Mouse (Mus musculus): ENCODE data around the gene Grifin.

Gene Grifin

DNA sequence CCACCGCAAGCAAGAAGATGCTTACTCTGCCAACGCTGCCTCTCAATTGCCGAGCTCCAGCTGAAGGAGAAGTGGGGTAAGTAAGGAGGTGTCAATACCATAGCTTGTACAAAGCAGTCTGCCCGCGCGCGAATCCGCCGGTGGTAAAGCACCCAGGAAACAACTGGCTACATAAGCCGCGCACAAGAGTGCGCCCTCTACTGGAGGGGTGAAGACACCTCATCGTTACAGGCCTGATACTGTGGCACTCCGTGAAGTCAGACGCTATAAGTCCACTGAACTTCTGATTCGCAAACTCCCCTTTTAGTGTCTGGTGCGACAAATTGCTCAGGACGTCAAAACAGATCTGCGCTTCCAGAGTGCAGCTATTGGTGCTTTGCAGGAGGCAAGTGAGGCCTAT lies 18.5 kb downstream of the Grifin start:
- no peak for DNase-seq

DNA sequence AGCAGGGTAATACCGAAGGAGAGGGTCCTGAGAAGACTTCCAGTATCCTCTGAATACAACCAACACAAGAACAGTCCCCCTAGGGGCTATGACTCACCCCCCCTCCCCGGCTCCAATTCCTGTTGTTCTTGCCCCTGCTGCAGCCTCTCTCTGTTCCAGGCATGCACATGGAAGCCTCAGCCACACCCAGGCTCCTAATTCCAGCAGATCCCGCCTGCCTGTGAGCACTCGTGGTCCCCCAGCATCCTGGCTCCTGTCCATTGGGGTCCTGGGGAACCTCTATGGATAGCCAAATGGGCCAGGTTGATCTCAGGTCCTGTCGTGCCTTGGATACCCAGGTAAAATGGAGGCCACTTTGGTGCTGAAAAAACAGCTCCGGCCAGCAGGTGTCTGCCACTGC lies 19.2 kb downstream of the Grifin start:
- no peak for DNase-seq

DNA sequence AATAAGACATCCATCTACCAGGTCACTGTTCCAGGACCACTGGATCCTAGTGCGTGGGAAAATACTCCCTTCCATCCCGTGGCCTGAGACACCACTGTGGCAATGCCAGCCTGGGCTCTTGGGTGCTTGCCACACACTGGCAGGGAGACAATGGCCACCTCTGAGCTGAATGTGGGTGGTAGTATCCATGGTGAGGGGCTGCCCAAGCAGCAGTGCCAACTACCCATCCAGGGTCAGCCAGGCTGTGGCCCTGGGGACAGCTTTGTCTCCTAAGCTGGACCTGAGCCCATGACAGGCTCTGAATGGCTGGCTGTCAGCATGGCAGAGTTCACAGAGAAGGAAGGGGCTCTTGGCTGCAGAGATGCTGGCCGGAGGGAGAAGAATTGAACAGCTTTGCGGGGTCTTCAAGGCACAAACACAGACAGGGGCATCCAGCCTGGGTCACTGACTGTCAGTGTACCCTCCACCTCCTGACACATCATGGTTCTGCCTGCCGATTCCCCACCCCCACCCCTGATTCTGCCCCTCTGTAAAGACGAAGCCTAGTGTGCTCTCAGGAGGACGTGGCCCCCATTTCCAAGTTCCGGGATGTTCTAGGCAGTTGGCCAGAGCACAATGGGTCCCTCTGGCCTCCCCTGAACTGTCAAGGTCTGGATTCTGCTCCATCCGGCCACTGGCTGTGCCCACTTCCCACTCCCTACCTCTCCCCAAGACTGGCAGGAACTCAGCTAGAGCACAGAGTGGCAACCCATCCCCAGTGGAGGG lies 21.9 kb downstream of the Grifin start:
- no peak for DNase-seq

DNA sequence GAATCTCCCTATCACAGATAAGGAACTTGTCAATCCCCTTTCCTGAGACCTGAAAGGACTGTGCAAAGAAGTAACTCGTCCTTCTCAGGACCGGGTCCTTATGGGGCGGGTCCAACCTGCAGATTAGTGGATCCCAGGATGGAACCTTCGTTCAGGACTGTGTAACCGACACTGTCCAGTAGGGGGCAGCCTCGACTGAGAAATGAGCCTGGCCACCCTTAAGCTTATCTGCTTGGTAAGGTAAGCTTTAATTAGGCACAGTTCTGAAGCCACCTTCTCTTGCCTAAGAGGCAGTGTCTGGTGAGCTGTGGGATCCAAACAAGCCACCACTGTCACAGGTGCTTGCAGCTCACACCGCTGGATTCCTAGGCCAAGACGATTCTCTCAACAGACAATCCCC lies 24.8 kb downstream of the Grifin start:
- peak; percentile 58 to 85 for DNase-seq

DNA sequence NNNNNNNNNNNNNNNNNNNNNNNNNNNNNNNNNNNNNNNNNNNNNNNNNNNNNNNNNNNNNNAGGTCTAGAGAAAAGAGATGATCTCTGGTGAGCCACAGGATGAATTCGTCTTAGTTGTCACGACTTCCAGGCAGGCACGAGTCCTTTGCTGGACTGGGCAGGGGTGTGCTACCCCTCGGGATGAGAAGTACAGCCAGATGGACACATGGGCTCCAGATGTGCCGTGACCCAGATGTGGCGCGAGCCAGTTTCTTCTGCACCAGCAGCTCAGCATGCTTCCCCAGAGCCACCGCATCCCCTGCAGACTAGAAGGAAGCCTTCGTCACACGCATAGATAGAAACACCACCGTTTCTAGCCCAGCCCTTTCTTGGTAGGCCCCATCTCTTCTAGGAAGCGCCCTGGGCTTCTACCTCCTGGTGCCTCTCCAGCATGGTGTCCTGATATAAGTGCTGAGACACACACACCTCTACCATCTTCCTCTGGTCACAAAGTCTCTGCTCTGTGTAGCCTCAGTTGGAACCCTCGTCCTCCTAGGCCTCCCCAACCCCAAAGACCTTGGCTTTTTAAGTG lies 26.7 kb downstream of the Grifin start:
- no peak for DNase-seq

DNA sequence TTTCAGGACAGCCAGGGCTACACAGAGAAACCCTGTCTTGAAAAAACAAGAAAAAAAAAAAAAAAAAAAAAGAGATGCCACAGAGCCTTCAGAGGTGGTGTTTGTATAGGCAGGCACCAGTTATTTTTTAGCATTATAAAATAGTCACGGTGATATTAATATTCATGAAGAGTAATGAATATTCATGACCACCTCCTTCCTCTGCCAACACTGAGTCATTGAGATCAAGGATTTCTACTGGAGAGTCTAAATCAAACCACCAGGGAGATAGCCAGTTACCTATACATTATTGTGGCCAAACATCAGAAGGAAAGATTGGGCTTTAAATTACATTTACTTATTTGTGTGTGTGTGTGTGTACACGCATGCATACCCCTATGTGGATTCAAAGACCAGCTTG lies 38.1 kb downstream of the Grifin start:
- no peak for DNase-seq

DNA sequence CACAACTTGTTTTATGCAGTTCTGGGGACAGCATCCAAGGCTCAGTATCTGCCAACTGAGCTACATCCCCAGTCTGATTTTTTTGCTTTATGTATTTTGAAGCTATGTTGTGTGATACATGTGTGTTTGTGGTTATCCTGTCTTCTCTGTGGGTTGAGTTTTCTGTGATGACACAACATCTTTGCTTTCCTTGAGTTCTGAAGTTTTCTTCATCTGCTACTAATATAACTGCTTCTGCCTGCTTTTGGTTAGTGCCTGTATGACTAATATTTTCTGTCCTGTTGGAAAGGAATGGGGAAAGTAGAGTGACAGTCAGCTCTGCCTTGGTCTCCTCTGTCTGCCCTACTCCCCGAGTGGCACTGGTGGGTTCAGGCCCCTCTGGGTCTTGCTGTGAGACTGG lies 43.7 kb downstream of the Grifin start:
- no peak for DNase-seq

DNA sequence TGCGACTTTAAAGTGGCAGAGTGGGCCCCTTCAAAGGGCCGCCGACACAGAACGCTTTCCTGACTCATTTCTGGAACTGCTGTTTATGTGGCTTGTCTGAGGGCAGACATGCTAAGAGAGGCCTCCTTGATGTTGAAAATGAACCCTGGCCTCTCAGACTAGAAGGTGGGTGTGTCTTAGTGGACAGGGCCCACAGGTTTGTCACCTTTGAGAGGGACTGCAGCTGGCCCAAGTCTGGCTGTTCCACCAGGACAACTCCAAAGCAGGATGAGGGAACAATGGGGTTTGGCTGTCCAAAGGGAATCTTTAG lies 47.0 kb downstream of the Grifin start:
- no peak for DNase-seq

DNA sequence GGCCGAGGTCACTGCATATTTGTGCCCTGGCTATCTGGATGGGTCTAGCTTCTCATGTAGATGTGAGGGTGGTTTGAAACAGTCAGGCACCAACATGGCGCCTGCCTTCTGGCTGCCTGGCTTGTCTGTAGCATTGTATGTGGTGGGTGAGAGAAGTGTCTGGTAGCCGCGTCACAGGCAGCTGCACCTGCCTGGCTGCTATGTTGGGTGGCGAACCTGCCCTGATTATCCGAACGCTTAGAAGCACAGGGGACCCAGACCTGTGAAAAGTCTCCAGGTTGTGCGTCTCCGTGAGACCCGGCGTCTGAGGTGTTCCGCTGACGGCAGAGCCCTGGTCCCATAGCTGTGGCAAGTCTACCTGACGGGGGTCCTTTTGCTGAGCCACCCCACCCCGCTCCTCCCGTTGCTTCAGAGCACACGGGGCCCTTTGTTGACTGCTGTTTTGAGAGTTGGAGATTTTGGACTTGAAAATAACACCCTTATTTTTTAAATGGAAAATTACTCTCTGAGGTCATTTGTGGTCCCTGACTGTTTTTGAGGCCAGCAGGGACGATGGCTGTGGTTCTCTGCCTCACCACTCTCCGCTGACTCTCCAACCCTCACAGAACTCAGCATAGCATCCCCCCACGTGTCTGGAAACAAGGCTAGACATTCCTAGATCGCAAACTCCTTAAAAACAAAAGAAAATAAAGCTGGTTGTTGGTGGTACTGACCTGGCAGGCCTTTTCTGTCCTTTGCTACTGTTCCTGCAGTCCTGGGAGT lies 47.5 kb downstream of the Grifin start:
- no peak for DNase-seq

DNA sequence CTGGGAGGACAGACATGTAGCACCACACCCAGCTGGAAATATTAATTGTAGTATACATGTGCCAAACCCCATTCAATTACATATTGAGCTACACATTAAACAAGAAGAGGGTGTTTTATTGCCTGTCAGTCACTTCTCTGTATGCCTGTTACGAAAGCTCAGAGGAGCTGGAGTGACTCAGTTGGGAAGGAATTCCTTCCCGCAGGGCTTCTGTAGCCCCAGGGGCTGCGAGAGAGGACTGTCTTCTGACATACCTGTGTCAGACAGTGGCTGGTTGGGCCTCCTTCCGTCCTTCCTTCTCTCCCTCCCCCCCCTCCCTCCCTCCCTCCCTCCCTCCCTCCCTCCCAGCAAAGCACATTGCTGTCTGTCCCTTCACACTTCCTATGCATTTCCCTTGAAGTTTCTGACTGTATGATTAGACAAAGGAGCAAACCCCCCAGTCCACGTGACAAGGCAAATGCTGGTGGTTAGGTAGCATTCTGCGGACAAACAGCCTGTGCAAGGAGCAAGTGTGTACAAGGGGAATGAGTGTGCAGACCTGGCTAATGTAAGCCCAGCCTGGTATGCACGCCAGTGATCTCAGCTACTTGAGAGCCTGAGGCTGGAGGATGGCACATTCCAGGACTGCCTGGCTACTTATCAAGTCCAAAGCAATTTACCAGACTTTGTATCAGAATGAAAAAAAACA lies 49.9 kb downstream of the Grifin start:
- DNase-seq = no peak

DNA sequence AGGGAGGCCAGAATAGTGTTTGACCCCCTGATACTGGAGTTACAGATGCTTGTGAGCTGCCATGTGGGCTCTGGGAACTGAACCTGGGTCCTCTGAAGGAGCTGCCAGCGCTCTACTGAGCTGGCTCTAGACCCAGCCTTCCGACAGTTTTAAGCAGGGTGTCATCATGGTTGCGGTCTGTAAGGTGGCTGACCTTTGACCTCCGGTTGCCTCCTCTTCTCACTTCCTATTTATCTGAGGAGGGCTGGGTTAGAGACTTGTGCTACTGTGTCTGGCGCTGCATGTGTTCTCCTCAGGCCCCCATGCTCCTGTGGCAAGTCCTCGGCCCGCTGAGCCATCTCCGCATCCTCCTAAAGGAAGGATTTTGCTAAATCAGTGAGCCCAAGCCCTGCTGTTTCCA lies 51.0 kb downstream of the Grifin start:
- DNase-seq = no peak
